Mouse (Mus musculus): ENCODE data around the gene Cntn5. TPM values are rescaled to one million over a fixed set of nuclear protein-coding genes. Genes with fewer than 3 reads are reported as not detected.

The Cntn5 gene
- polyA plus RNA-seq, 1 experiment, result not detected

DNA sequence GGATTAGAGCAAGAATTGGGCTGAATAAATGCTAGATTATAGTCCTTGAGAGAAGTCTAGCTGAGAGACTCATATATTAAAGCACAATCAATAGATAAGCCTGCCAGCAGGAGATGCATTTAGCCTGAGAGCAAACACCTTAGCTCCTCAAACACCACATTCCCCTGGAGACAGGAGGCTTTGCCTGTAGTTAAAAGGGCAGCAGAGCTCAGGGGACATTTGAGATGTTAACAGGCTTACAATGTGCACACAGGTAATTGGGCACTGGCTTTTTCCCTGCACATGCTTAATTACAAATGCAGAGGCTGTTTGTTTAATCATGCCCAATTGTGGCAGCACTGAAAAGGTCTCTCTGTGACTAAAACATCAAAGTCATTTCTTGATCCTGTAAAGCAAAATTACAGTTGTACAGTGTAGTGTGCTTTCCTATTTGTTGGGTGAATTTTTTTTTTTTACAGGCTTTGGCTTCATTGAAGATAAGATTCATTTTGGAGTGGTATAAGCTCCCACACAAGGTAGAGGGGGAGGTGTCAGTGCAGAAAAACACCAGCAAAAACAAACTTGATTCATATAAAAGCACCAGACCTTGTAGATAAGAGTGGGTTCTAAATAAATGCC lies 457.2 kb downstream of the Cntn5 start:
- H3ac ChIP-seq (ENCODE audit: control insufficient read depth, insufficient read length), result no peak overlapping the region
- no peaks in the 10 kb centered on the region for H3K27me3 ChIP-seq (ENCODE audit: control insufficient read depth, insufficient read depth, insufficient read length)
- TF ChIP-seq SRF (IDR thresholded peaks at IDR 0.05; ENCODE audit: control insufficient read depth, insufficient read length, low read depth) (no peak), POLR2A (IDR thresholded peaks at IDR 0.05; ENCODE audit: insufficient read length, low read depth) (no peak), CEBPB (IDR thresholded peaks at IDR 0.05; ENCODE audit: insufficient read depth, poor library complexity, severe bottlenecking) (no peak), MYOD1 (IDR thresholded peaks at IDR 0.05; ENCODE audit: control insufficient read depth in 1 of 3, insufficient read length in 2 of 3, low read depth in 2 of 3) (no peak), MAX (IDR thresholded peaks at IDR 0.05; ENCODE audit: low read depth) (no peak), POLR2AphosphoS2 (IDR thresholded peaks at IDR 0.05; ENCODE audit: insufficient read length, low read depth) (no peak), E2F4 (IDR thresholded peaks at IDR 0.05; ENCODE audit: insufficient read depth) (no peak), REST (IDR thresholded peaks at IDR 0.05; ENCODE audit: insufficient read depth, insufficient read length) (no peak)
- no peaks in the 10 kb centered on the region for H3K79me2 ChIP-seq (ENCODE audit: control insufficient read depth, insufficient read depth)
- no peaks in the 10 kb centered on the region for H3K36me3 ChIP-seq (ENCODE audit: control insufficient read depth, insufficient read depth)
- no peak overlapping the region for H3K4me3 ChIP-seq
- H3K4me2 ChIP-seq (ENCODE audit: low read depth), result no peak overlapping the region

DNA sequence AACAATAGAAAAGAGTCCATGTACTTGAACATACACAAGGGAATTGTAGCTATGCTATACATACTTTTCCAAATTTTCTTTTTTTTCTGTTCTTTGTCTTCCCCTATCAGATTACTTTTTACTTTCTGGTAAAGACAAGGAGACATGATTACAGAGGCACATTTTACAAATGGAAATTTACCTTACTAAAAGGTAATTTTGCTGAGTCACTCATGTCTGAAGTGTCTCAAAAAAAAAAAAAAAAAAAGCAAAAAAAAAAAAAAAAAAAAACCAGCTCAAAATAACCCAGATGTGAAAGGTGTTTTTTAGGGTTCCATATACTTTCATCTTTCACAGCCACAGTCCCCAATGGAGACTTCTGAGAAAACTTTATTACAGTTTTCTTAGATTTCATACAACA lies 492.5 kb downstream of the Cntn5 start:
- no peak overlapping the region for H3ac ChIP-seq (ENCODE audit: control insufficient read depth, insufficient read length)
- H3K36me3 ChIP-seq (ENCODE audit: control insufficient read depth, insufficient read depth), result no peaks in the 10 kb centered on the region

DNA sequence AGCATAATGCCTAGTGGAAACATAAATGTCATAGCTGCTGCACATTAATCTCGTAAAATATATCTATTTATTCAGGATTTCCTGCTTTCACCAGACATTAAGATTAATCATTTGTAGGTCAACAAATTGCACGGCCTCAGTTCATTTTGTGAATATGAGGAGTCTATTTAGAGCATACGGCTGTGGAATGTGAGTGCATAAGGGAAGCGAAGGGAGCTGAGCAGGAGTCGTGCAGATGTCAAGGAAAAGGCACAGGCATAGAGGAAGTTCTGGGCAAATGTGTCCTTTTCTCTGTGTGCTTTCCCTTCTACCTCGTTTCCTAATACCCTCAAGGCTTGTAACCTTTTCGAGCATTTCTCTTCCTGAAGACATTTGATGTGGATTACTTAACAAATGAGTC lies 504.5 kb downstream of the Cntn5 start:
- TF ChIP-seq SRF (IDR thresholded peaks at IDR 0.05; ENCODE audit: control insufficient read depth, insufficient read length, low read depth) (no peak), POLR2A (IDR thresholded peaks at IDR 0.05; ENCODE audit: insufficient read length, low read depth) (no peak), MYOD1 (IDR thresholded peaks at IDR 0.05; ENCODE audit: control insufficient read depth in 1 of 3, insufficient read length in 2 of 3, low read depth in 2 of 3) (no peak), POLR2AphosphoS2 (IDR thresholded peaks at IDR 0.05; ENCODE audit: insufficient read length, low read depth) (no peak), TCF12 (IDR thresholded peaks at IDR 0.05; ENCODE audit: insufficient read depth, poor library complexity, severe bottlenecking) (no peak)
- Histone ChIP-seq H3K36me3 (ENCODE audit: control insufficient read depth, insufficient read depth) (no peaks in the 10 kb centered on the region), H3ac (ENCODE audit: control insufficient read depth, insufficient read length) (no peak overlapping the region), H3K4me2 (ENCODE audit: low read depth) (no peak overlapping the region), H3K4me3 (no peak overlapping the region), H3K79me2 (ENCODE audit: control insufficient read depth, insufficient read depth) (no peaks in the 10 kb centered on the region), H3K27me3 (ENCODE audit: control insufficient read depth, insufficient read depth, insufficient read length) (no peaks in the 10 kb centered on the region)

More for the DNA sequence above, 492.5 kb downstream of the Cntn5 start:
- TF ChIP-seq TCF12 (IDR thresholded peaks at IDR 0.05; ENCODE audit: insufficient read depth, poor library complexity, severe bottlenecking) (no peak), SRF (IDR thresholded peaks at IDR 0.05; ENCODE audit: control insufficient read depth, insufficient read length, low read depth) (no peak), MAX (IDR thresholded peaks at IDR 0.05; ENCODE audit: low read depth) (no peak), USF1 (IDR thresholded peaks at IDR 0.05; ENCODE audit: low read depth) (no peak), MYOG (IDR thresholded peaks at IDR 0.05; ENCODE audit: control insufficient read depth in 1 of 3, insufficient read depth in 1 of 3, insufficient read length in 2 of 3, low read depth in 2 of 3) (no peak)
- Histone ChIP-seq H3K4me3 (no peak overlapping the region), H3K27me3 (ENCODE audit: control insufficient read depth, insufficient read depth, insufficient read length) (no peaks in the 10 kb centered on the region), H3K4me2 (ENCODE audit: low read depth) (no peak overlapping the region), H3K79me2 (ENCODE audit: control insufficient read depth, insufficient read depth) (no peaks in the 10 kb centered on the region)

DNA sequence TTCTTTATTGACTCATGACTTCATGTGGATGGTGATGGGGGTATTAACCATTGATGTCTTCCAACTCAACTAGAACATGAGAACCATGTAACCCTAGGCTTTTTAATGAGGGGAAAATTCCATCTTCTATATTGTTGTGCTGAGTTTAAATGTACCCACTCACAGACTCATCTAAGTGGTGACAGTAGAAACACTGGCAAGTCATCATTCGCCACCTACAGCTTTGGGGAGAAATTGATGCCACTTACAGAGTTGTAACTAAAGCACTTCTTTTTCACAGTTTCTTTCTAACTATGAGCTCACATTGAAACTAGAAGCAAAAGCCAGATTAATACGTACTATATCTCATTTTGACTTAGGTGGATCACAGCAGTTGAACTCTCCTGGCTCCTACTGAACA lies 514.7 kb downstream of the Cntn5 start:
- H3K79me2 ChIP-seq (ENCODE audit: control insufficient read depth, insufficient read depth), result no peaks in the 10 kb centered on the region
- H3K4me3 ChIP-seq, result no peak overlapping the region
- H3K36me3 ChIP-seq (ENCODE audit: control insufficient read depth, insufficient read depth), result no peaks in the 10 kb centered on the region
- H3ac ChIP-seq (ENCODE audit: control insufficient read depth, insufficient read length), result no peak overlapping the region
- H3K27me3 ChIP-seq (ENCODE audit: control insufficient read depth, insufficient read depth, insufficient read length), result no peaks in the 10 kb centered on the region
- no peak overlapping the region for H3K4me2 ChIP-seq (ENCODE audit: low read depth)
- TF ChIP-seq USF1 (IDR thresholded peaks at IDR 0.05; ENCODE audit: low read depth) (no peak), MYOG (IDR thresholded peaks at IDR 0.05; ENCODE audit: control insufficient read depth in 1 of 3, insufficient read depth in 1 of 3, insufficient read length in 2 of 3, low read depth in 2 of 3) (no peak), POLR2AphosphoS2 (IDR thresholded peaks at IDR 0.05; ENCODE audit: insufficient read length, low read depth) (no peak), TCF12 (IDR thresholded peaks at IDR 0.05; ENCODE audit: insufficient read depth, poor library complexity, severe bottlenecking) (no peak), E2F4 (IDR thresholded peaks at IDR 0.05; ENCODE audit: insufficient read depth) (no peak), TCF3 (IDR thresholded peaks at IDR 0.05; ENCODE audit: insufficient read length, low read depth) (no peak), SRF (IDR thresholded peaks at IDR 0.05; ENCODE audit: control insufficient read depth, insufficient read length, low read depth) (no peak), CEBPB (IDR thresholded peaks at IDR 0.05; ENCODE audit: insufficient read depth, poor library complexity, severe bottlenecking) (no peak), MYOD1 (IDR thresholded peaks at IDR 0.05; ENCODE audit: control insufficient read depth in 1 of 3, insufficient read length in 2 of 3, low read depth in 2 of 3) (no peak), POLR2A (IDR thresholded peaks at IDR 0.05; ENCODE audit: insufficient read length, low read depth) (no peak), MAX (IDR thresholded peaks at IDR 0.05; ENCODE audit: low read depth) (no peak)

DNA sequence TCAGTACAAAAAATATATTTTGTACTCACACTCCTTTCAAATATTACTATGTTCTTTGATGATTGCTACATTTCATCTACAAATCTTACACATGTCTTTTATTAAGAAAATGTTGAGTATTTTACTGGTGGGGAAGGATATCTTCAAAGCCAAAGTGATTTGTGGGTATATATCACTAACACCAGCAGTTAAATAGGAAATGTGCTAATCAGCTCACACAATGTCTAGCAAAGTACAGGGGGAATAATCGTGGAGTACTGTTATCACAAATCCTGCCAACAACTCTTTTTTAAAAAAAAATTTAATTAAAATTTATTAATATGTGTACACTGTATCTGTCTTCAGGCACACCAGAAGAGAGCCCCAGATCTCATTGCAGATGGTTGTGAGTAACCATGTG lies 520.1 kb downstream of the Cntn5 start:
- TF ChIP-seq TCF3 (IDR thresholded peaks at IDR 0.05; ENCODE audit: insufficient read length, low read depth) (no peak), USF1 (IDR thresholded peaks at IDR 0.05; ENCODE audit: low read depth) (no peak), SRF (IDR thresholded peaks at IDR 0.05; ENCODE audit: control insufficient read depth, insufficient read length, low read depth) (no peak), POLR2A (IDR thresholded peaks at IDR 0.05; ENCODE audit: insufficient read length, low read depth) (no peak), POLR2AphosphoS2 (IDR thresholded peaks at IDR 0.05; ENCODE audit: insufficient read length, low read depth) (no peak), MYOG (IDR thresholded peaks at IDR 0.05; ENCODE audit: control insufficient read depth in 1 of 3, insufficient read depth in 1 of 3, insufficient read length in 2 of 3, low read depth in 2 of 3) (no peak), MYOD1 (IDR thresholded peaks at IDR 0.05; ENCODE audit: control insufficient read depth in 1 of 3, insufficient read length in 2 of 3, low read depth in 2 of 3) (no peak), E2F4 (IDR thresholded peaks at IDR 0.05; ENCODE audit: insufficient read depth) (no peak)
- H3K27me3 ChIP-seq (ENCODE audit: control insufficient read depth, insufficient read depth, insufficient read length), result no peaks in the 10 kb centered on the region
- H3K4me2 ChIP-seq (ENCODE audit: low read depth), result no peak overlapping the region
- no peaks in the 10 kb centered on the region for H3K36me3 ChIP-seq (ENCODE audit: control insufficient read depth, insufficient read depth)
- no peaks in the 10 kb centered on the region for H3K79me2 ChIP-seq (ENCODE audit: control insufficient read depth, insufficient read depth)
- H3K4me3 ChIP-seq, result no peak overlapping the region
- H3ac ChIP-seq (ENCODE audit: control insufficient read depth, insufficient read length), result no peak overlapping the region

Measured in myocyte (in vitro differentiated cells).